Mouse (Mus musculus) hematopoietic stem cell, adult 5-6 weeks (primary cell): ENCODE measurements around the gene Traf5. TPM values are rescaled to one million over a fixed set of nuclear protein-coding genes. Genes with fewer than 3 reads are reported as not detected.

Experiments
- ATAC-seq, 2 experiments: fragments of 125-278 bp in 1 of 2; replicated peaks in 1 of 2; 2 replicates each; pipeline ENCODE4 v1.8.0; 2016 to 2017; ENCODE audit warnings: inconsistent platforms in 2 of 2, mild to moderate bottlenecking in 2 of 2, moderate number of reproducible peaks in 2 of 2, low read depth in 1 of 2, moderate TSS enrichment in 1 of 2; ENCODE audit not compliant: low FRiP score in 2 of 2, poor library complexity in 2 of 2, severe bottlenecking in 2 of 2, insufficient read depth in 1 of 2, low TSS enrichment in 1 of 2
- total RNA-seq: library from RNA; stranded (forward); fragments of 172-1452, 232-1000 nt; gene quantifications from 2 replicates; pipeline ENCODE4 v1.2.3, GENCODE M21; 2017

Traf5 gene
- total RNA-seq, 1 experiment from 2014 or later, result 21.1 TPM

- ATAC-seq, result no peak
These were observed 135.5 kb downstream of the Traf5 start for GRCm38 (mm10) chr1:191956871-191957270.

GRCm38 (mm10) chr1:191956261-191956660 lies 136.1 kb downstream of the Traf5 start:
- ATAC-seq, result peak; percentile 51 to 53

GRCm38 (mm10) chr1:191955101-191955500 lies 137.3 kb downstream of the Traf5 start:
- ATAC-seq, result peak; percentile 87 to 96

- ATAC-seq, result no peak
These were observed 139.5 kb downstream of the Traf5 start for GRCm38 (mm10) chr1:191952733-191953335.

- ATAC-seq, result no peak
These were observed 141.7 kb downstream of the Traf5 start for GRCm38 (mm10) chr1:191950611-191951010.

GRCm38 (mm10) chr1:191948600-191948999 lies 143.8 kb downstream of the Traf5 start:
- ATAC-seq, result no peak

- no peak for ATAC-seq
These were observed 144.6 kb downstream of the Traf5 start for GRCm38 (mm10) chr1:191947796-191948195.

Other genes with a start within 250 kb of the Traf5 start
- 5.7 and 6.5 TPM in 2 replicates for gene Slc30a1, start 185.8 kb downstream of the Traf5 start, total RNA-seq
- not detected in 2 replicates for gene Rd3, start 115.2 kb downstream of the Traf5 start, total RNA-seq
- 19.6 and 26.6 TPM in 2 replicates for gene Rcor3, start 45.5 kb upstream of the Traf5 start, total RNA-seq
- gene Kcnh1, start 98.2 kb upstream of the Traf5 start, total RNA-seq, result not detected in 2 replicates